Comparison of ENCODE assay signal across 8 mouse cellular contexts in the genomic region with DNA sequence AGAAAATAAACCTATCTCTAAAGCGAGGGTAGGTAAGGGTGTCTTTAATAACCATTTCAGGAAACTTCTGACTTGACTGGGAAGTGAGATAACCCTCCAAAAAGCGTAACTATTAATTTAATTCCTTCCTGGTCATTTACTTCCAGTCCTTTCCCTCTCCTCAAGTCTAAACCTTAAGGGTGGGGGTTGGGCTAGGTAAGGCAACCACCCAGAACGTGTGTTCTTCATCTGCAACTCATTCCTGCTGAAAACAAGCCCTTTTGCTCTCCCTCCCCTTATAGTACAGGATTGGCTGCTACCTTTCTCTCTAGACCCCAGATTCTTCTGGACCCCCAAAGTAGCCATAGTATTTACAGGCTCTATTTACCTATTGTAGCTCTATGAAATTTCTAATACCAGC. TPM values are rescaled to one million over a fixed set of nuclear protein-coding genes. Genes with fewer than 3 reads are reported as not detected.
DNase-seq lines count a peak whose midpoint lies in the region; ATAC-seq lines count a peak whose summit lies in the region.

No protein-coding gene starts in this region.

- H3K9ac ChIP-seq in hindbrain, embryonic 16.5 days (ENCODE audit: low read depth, low read length) = peak overlapping the region; percentile 60
- H3K9ac ChIP-seq in neural tube, embryonic 13.5 days = peak overlapping the region; percentile 67

- no peak for ATAC-seq in erythroblast, adult 5-6 weeks (replicated peaks; ENCODE audit: low FRiP score, poor library complexity, severe bottlenecking)
- no peak for ATAC-seq in hindbrain, embryonic 16.5 days
- ATAC-seq in neural tube, embryonic 13.5 days (ENCODE audit: low read depth) = no peak

- H3K4me1 ChIP-seq in erythroblast, embryonic 14.5 days (ENCODE audit: control insufficient read depth) = peaks cover 25% of the 10 kb centered on the region
- no peaks in the 10 kb centered on the region for H3K4me1 ChIP-seq in hindbrain, embryonic 16.5 days (ENCODE audit: control insufficient read depth, insufficient read depth, low read depth, low read length)
- peaks cover 15% of the 10 kb centered on the region for H3K4me1 ChIP-seq in neural tube, embryonic 13.5 days (replicated peaks)

- H3K9me3 ChIP-seq in erythroblast, embryonic 14.5 days (ENCODE audit: control insufficient read depth, low read length) = no peaks in the 10 kb centered on the region
- H3K9me3 ChIP-seq in hindbrain, embryonic 16.5 days (ENCODE audit: control insufficient read depth, low read length) = no peaks in the 10 kb centered on the region
- H3K9me3 ChIP-seq in neural tube, embryonic 13.5 days = no peaks in the 10 kb centered on the region

- peak overlapping the region; percentile 85 for H3K27ac ChIP-seq in hindbrain, embryonic 16.5 days (ENCODE audit: low read depth, low read length)
- H3K27ac ChIP-seq in neural tube, embryonic 13.5 days (replicated peaks) = peak overlapping the region; percentile 83

- peaks cover 13% of the 10 kb centered on the region for H3K36me3 ChIP-seq in erythroblast, embryonic 14.5 days (ENCODE audit: control insufficient read depth)
- H3K36me3 ChIP-seq in hindbrain, embryonic 16.5 days (ENCODE audit: control insufficient read depth, insufficient read depth, low read length) = 0 out of 2 replicates have a peak, but pooled peaks cover 2% of the 10 kb centered on the region
- H3K36me3 ChIP-seq in neural tube, embryonic 13.5 days = peaks cover 8% of the 10 kb centered on the region; the same call in 1 of the 2 replicates

- H3K27me3 ChIP-seq in erythroblast, embryonic 14.5 days (ENCODE audit: control insufficient read depth) = no peaks in the 10 kb centered on the region; the same call in 1 of the 2 replicates
- H3K27me3 ChIP-seq in hindbrain, embryonic 16.5 days (replicated peaks; ENCODE audit: control insufficient read depth, insufficient read depth, low read length) = no peaks in the 10 kb centered on the region
- no peaks in the 10 kb centered on the region for H3K27me3 ChIP-seq in neural tube, embryonic 13.5 days

- H3K4me2 ChIP-seq in hindbrain, embryonic 16.5 days (ENCODE audit: low read length) = peak overlapping the region; percentile 57
- peak overlapping the region; percentile 59 for H3K4me2 ChIP-seq in neural tube, embryonic 13.5 days

- 18% methylated on average over 3 of the region's 3 CpGs for WGBS in hindbrain, embryonic 16.5 days
- WGBS in neural tube, embryonic 13.5 days = 7% methylated on average over 3 of the region's 3 CpGs

- H3K4me3 ChIP-seq in erythroblast, embryonic 14.5 days (replicated peaks) = peak overlapping the region; percentile 75
- H3K4me3 ChIP-seq in hindbrain, embryonic 16.5 days (ENCODE audit: low read length) = peak overlapping the region; percentile 46
- H3K4me3 ChIP-seq in neural tube, embryonic 13.5 days = peak overlapping the region; percentile 49

- DNase-seq in thymus, postnatal 14 days = peak; percentile 5
- no peak for DNase-seq in thymus, postnatal 4 days
- DNase-seq in adrenal gland, postnatal 25 days = no peak
- DNase-seq in lung, postnatal 36 days = no peak

RNA-seq across cellular contexts. Expression of gene Gnl3l, which starts 0.8 kb away (rescaled TPM):
- polyA plus RNA-seq in erythroblast, embryonic 14.5 days (2012) = 0.04 and 0.08 TPM in 2 replicates
- total RNA-seq in erythroblast, adult 5-6 weeks (2015; ENCODE audit: low replicate concordance) = 7.7 and 7.9 TPM in 2 replicates
- 13.1 and 16.6 TPM in 2 replicates for total RNA-seq in erythroblast, adult 5-6 weeks (2017; ENCODE audit: low replicate concordance)
- polyA plus RNA-seq in hindbrain, embryonic 16.5 days (2015; fragmentation: Nextera tagmentation; extraction: Ambion mirVana) = 80.7 and 80.9 TPM in 2 replicates
- 70.7 and 74.4 TPM in 2 replicates for polyA plus RNA-seq in neural tube, embryonic 13.5 days (2015; fragmentation: Nextera tagmentation; extraction: Ambion mirVana)
- total RNA-seq in adrenal gland, postnatal 25 days (2021) = 54.3 and 68.6 TPM in 2 replicates

RNA-seq across cellular contexts. Expression of gene Fgd1, which starts 28.1 kb away (rescaled TPM):
- polyA plus RNA-seq in erythroblast, embryonic 14.5 days (2012) = 0.04 TPM in 1 of 2 replicates, not detected in the other
- total RNA-seq in erythroblast, adult 5-6 weeks (2015; ENCODE audit: low replicate concordance) = not detected in 2 replicates
- 2.6 TPM in 1 of 2 replicates, not detected in the other for total RNA-seq in erythroblast, adult 5-6 weeks (2017; ENCODE audit: low replicate concordance)
- 12.8 and 15.6 TPM in 2 replicates for polyA plus RNA-seq in hindbrain, embryonic 16.5 days (2015; fragmentation: Nextera tagmentation; extraction: Ambion mirVana)
- 10.9 and 11.8 TPM in 2 replicates for polyA plus RNA-seq in neural tube, embryonic 13.5 days (2015; fragmentation: Nextera tagmentation; extraction: Ambion mirVana)
- 24.6 and 35.0 TPM in 2 replicates for total RNA-seq in adrenal gland, postnatal 25 days (2021)

Comparison
In these comparisons a context has a peak if more than half of its experiments do, and no peak if none do; other contexts are left out.
1. RNA of gene Gnl3l, which starts 0.8 kb away (polyA plus RNA-seq): 80.7 to 80.9 TPM in hindbrain, embryonic 16.5 days and 70.7 to 74.4 TPM in neural tube, embryonic 13.5 days; 0.04 to 0.08 TPM in erythroblast, embryonic 14.5 days; every median in the first group is over 10 times any median in the second.
2. RNA of gene Fgd1, which starts 28.1 kb away (polyA plus RNA-seq): 12.8 to 15.6 TPM in hindbrain, embryonic 16.5 days and 10.9 to 11.8 TPM in neural tube, embryonic 13.5 days; 0.04 TPM in erythroblast, embryonic 14.5 days; every median in the first group is over 10 times any median in the second.
3. Peak in every context shown above with its lines, with median percentiles within 50 percentile points of each other: H3K4me3 ChIP-seq.